Mouse (Mus musculus) cortical plate, adult 2 months (tissue): ENCODE results near the gene Efhd2. TPM values are rescaled to one million over a fixed set of nuclear protein-coding genes. Genes with fewer than 3 reads are reported as not detected.

ENCODE experiments used
- H3K27ac ChIP-seq: fragments of 200-500 bp; 2 replicates; pipeline ENCODE4 v1.5.1; 2012; ENCODE audit warnings: low read length, control low read depth, inconsistent platforms; ENCODE audit not compliant: insufficient read depth
- H3K4me1 ChIP-seq: fragments of 200-500 bp; 2 replicates; pipeline ENCODE4 v1.6.1; 2011; ENCODE audit warnings: low read length; ENCODE audit not compliant: control insufficient read depth, insufficient read depth
- H3K4me3 ChIP-seq: fragments of 200-500 bp; 2 replicates; pipeline ENCODE4 v1.5.1; 2011; ENCODE audit warnings: mild to moderate bottlenecking, low read length, control low read depth; ENCODE audit not compliant: insufficient read depth
- CTCF ChIP-seq: fragments of 200-500 bp; IDR thresholded peaks from 2 replicates; pipeline ENCODE4 v1.5.1; 2011; ENCODE audit warnings: mild to moderate bottlenecking, control low read depth, low read length; ENCODE audit not compliant: insufficient read depth; ENCODE audit errors: extremely low read depth
- POLR2A ChIP-seq: fragments of 200-500 bp; IDR thresholded peaks from 2 replicates; pipeline ENCODE4 v1.6.1; 2011; ENCODE audit warnings: mild to moderate bottlenecking, low read length, control low read depth; ENCODE audit not compliant: insufficient read depth; ENCODE audit errors: extremely low read depth
- polyA plus RNA-seq: library from polyadenylated mRNA; depleted of rRNA; stranded (reverse); fragments of >200 nt; gene quantifications from 2 replicates; pipeline ENCODE4 v1.2.3, GENCODE M21; 2012

Efhd2 gene
- polyA plus RNA-seq, 1 experiment = 365 TPM

- Histone ChIP-seq H3K4me3 (no peak overlapping the region), H3K4me1 (peaks cover 13% of the 10 kb centered on the region), H3K27ac (no peak overlapping the region)
- TF ChIP-seq CTCF = no peak
Measured at GRCm38 (mm10) chr4:141882858-141883257, 8.1 kb upstream of the Efhd2 start.

DNA sequence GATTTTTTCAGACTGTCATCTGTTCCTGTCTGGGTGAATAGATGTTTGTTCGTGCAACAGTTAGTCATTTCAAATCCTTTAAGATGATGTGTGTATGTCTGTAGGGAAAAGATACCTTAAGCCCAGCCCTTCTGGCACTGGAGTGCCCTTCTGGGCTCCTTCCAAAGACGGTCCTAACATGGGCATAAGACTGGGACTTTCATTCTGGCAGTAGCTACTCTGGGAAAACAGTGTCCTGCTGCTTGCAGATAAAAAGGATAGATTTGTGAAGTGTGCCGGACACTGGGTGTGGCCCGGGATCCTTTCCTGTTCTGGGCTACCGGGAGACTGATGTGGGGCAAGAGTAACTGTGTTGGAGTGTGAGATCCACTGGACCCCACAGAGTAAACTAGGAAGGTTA is 7.2 kb upstream of the Efhd2 start:
- no peak for TF ChIP-seq CTCF
- H3K4me3 ChIP-seq = no peak overlapping the region
- H3K27ac ChIP-seq = no peak overlapping the region
- H3K4me1 ChIP-seq = peaks cover 13% of the 10 kb centered on the region

GRCm38 (mm10) chr4:141881289-141881914 is 6.7 kb upstream of the Efhd2 start:
- H3K27ac ChIP-seq = no peak overlapping the region
- TF ChIP-seq POLR2A (no peak), CTCF (no peak)
- no peak overlapping the region for H3K4me3 ChIP-seq
- peaks cover 9% of the 10 kb centered on the region for H3K4me1 ChIP-seq

GRCm38 (mm10) chr4:141879875-141880274 is 5.2 kb upstream of the Efhd2 start:
- Histone ChIP-seq H3K27ac (peak overlapping the region; percentile 25; the same call in 1 of the 2 replicates), H3K4me1 (peaks cover 4% of the 10 kb centered on the region), H3K4me3 (no peak overlapping the region)
- no peak for TF ChIP-seq CTCF
- TF ChIP-seq POLR2A = no peak

DNA sequence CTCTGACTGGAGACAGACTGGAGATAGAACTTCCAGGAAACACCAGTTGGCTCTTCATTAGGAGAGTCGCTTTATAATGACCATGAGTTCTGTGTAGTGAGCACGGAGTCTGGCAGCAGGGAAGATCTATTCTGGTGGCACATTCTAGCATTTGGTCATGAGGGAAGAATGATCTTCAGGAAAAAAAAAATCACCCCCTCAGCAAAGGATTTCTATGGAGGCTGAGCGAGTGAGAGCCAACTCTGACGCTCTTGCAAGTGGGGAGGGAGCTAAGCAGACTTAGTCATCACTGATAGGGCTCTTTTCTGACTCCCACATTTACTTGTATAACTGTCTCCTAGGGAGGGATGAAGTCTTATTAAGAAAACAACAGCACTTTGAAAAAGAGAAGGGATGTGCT is 4.4 kb upstream of the Efhd2 start:
- H3K27ac ChIP-seq = peak overlapping the region; percentile 69
- TF ChIP-seq POLR2A (0 out of 2 replicates have a peak, but pooled peaks have one; percentile 45), CTCF (no peak)
- H3K4me3 ChIP-seq = no peak overlapping the region
- peaks cover 2% of the 10 kb centered on the region; the same call in 1 of the 2 replicates for H3K4me1 ChIP-seq

GRCm38 (mm10) chr4:141878621-141879020 is 3.9 kb upstream of the Efhd2 start:
- H3K4me1 ChIP-seq = peaks cover 2% of the 10 kb centered on the region; the same call in 1 of the 2 replicates
- H3K27ac ChIP-seq = peak overlapping the region; percentile 69
- TF ChIP-seq CTCF (no peak), POLR2A (no peak)
- H3K4me3 ChIP-seq = no peak overlapping the region

DNA sequence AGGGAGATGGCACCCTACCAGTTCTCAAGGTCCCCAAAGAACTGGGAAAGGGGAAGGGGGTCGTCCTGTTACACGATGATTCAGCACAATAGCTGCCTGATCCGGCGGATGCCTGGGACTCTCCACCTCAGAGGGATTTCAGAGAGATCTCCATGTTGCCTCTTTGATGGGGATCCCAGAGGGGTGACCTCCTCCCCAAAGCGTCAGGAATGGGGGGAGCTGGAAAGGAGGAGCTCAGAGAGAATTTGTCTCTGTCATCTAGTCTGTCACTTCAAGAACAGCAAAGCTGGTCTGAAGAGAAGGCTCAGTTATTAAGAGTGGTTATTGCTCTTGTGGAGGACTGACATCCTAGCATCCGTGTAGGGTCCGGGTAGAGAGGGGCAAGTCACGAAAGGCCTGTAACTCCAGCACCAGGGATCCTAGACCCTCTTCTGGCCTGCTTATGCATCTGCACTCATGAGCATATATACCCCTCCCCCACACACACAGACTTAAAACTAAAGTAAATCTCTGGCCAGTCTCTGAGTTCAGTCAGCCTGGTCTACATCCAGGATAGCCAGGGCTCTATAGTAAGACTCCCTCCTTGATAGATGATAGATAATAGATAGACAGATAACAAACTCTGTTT is 875 bp upstream of the Efhd2 start:
- peak overlapping the region; percentile 94 for H3K4me3 ChIP-seq
- peaks cover 6% of the 10 kb centered on the region for H3K4me1 ChIP-seq
- TF ChIP-seq CTCF (no peak), POLR2A (no peak)
- H3K27ac ChIP-seq = peak overlapping the region; percentile 89

DNA sequence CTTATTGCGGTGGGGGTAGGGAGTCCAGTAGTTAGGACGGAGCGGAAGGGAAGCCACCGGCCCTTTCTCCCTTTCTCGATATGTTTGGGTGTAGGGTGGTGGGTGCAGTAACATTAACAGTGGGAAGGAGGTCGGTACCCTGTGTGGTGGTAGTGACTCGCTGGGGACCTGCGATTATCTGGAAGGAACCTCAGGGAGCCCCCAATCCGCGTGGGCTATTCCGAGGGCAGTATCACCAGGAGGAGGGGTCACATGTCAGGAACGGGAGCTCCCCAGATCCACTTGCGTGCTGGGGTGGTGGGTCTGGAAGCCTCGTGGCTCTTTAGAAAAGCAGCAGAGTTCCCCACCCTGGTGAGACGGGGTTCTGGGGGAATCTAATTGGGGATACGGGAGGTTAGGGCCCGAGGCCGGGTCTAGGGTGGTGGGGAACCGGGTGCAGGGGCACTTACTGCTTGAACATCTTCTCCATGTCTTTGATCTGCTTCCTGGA is 564 bp downstream of the Efhd2 start:
- TF ChIP-seq POLR2A = no peak
- TF ChIP-seq CTCF = no peak
- Histone ChIP-seq H3K27ac (peak overlapping the region; percentile 95), H3K4me1 (peaks cover 6% of the 10 kb centered on the region), H3K4me3 (peak overlapping the region; percentile 94)

- TF ChIP-seq CTCF (no peak), POLR2A (no peak)
- Histone ChIP-seq H3K27ac (peak overlapping the region; percentile 67), H3K4me1 (peaks cover 6% of the 10 kb centered on the region), H3K4me3 (peak overlapping the region; percentile 94)
Measured at GRCm38 (mm10) chr4:141872977-141873376, 1.7 kb downstream of the Efhd2 start.

DNA sequence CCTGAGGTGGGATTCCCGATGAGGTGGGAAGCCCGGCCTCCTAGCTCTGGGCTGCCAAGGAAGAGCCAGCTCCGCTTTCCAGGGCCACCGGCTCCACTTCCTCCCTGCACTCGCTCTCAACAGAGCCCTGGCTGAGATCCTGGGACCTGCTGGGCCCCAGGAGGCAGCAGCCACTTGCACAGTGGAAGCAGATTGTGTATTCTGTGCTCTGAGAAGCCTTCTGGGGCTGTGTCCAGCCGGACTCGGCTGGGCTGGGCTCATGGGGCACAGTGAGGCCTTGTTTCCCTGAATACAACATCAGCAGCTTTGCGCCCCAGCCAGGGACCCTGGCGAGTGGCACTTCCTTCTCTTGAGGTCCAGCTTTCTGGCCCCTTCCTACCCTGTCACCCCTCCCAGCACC is 2.8 kb downstream of the Efhd2 start:
- Histone ChIP-seq H3K4me3 (peak overlapping the region; percentile 94), H3K4me1 (peaks cover 9% of the 10 kb centered on the region), H3K27ac (peak overlapping the region; percentile 39)
- TF ChIP-seq CTCF = no peak
- peak; percentile 11; the same call in 1 of the 2 replicates for TF ChIP-seq POLR2A
